Mouse (Mus musculus): Measurements from ENCODE around the gene Exoc6b.

DNA sequence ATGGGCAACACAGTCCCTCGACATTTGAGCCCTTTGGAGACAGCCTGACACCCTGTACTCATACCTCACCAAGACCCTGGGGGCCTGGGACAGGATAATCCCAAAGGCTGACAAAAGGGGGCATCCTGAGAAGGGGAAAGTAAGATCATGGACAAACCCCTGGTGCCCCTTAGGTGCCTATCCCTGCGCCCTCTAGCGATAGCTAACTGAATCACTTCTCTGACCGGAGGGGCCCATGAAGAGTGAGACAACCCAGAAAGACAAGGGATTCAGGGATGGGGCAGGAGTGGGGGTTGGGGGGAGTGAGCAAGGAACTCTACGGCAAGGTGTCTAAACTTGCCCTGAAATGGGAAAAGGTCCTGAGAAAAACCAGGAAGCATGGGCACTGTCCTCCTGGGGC lies 490.4 kb downstream of the Exoc6b start:
- TF ChIP-seq POLR2A (IDR thresholded peaks at IDR 0.05; ENCODE audit: insufficient read depth, low read length) = no peak
- TF ChIP-seq CTCF (IDR thresholded peaks at IDR 0.05; ENCODE audit: low read depth, low read length) = peak; percentile 66
